Mouse (Mus musculus) testis, adult 2 months (tissue): Measurements from ENCODE around the gene Ddah2.

ENCODE experiments used
- CTCF ChIP-seq: fragments of 200-500 bp; IDR thresholded peaks from 2 replicates; pipeline ENCODE4 v1.5.1; 2012; ENCODE audit warnings: low read depth, mild to moderate bottlenecking, inconsistent platforms, low read length, moderate library complexity; ENCODE audit not compliant: control insufficient read depth, insufficient read depth, insufficient replicate concordance
- POLR2A ChIP-seq: fragments of 200-500 bp; IDR thresholded peaks from 2 replicates; pipeline ENCODE4 v1.6.1; 2012; ENCODE audit warnings: low read depth, mild to moderate bottlenecking, inconsistent platforms, low read length, moderate library complexity; ENCODE audit not compliant: control insufficient read depth

- no peak for TF ChIP-seq CTCF
- TF ChIP-seq POLR2A, result no peak
These were observed 2.0 kb downstream of the Ddah2 start for GRCm38 (mm10) chr17:35060737-35061297.
